Mouse (Mus musculus): ENCODE results near the gene Arih2.
A peak's percentile ranks its signal among the peaks of the same experiment; 100 is the strongest.

Arih2 gene

DNA sequence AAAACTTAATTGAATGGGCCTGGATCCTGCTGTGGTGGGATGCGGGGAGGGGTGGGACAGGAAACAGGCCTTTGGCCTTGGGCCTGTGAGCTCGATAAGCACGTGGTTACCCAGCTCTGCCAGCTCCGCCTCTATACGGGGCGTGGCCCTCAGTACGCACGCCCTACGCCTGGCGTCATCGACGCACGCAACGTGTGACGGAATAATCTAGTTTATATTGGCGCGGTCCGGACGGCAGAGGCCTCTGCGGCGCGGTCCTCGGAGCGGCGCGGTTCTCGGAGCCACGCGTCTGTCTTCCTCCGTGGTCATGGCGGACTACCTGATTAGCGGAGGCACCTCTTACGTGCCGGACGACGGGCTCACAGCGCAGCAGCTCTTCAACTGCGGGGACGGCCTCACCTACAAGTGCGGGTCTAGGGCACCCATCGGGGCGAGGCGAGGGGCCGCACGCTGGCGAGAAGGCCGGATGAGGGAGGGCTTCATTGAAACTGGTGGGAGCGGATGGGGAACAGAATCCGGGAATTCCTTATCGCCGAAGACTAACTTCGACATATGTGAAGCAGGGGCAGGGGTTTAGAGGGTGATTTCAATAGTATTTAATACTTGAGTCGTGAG, 88.9 kb downstream of the Arih2 start, which contains the start of gene Impdh2:
Impdh2 (plus strand) TSS at position 60 of the 615 bp plus-strand sequence.
- peak; percentile 98 for DNase-seq (ENCODE audit: low read depth)

DNA sequence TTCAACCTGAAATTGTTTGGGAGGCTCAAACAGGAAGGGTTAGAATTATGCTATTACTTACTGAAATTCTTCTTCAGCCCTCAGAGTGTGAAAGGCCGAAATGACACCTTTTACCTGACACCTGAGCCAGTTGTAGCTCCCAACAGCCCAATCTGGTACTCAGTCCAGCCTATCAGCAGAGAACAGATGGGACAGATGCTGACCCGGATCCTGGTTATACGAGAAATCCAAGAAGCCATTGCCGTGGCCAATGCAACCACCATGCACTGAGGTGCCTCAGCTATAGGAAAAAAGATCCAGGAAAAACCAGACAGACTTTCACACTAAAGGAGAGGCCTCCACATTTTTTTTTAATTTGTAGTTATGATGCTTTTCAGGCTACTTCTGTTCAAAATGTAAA, 90.0 kb downstream of the Arih2 start:
- DNase-seq (ENCODE audit: low read depth): no peak
